Mouse (Mus musculus) ovary, postnatal 36 days (tissue): ENCODE measurements around the gene Dnajb6.

Experiments used
- DNase-seq: peaks from one replicate; pipeline ENCODE4 v3.0.0; 2022; ENCODE audit warnings: low spot score, mixed read lengths

Dnajb6 gene

DNA sequence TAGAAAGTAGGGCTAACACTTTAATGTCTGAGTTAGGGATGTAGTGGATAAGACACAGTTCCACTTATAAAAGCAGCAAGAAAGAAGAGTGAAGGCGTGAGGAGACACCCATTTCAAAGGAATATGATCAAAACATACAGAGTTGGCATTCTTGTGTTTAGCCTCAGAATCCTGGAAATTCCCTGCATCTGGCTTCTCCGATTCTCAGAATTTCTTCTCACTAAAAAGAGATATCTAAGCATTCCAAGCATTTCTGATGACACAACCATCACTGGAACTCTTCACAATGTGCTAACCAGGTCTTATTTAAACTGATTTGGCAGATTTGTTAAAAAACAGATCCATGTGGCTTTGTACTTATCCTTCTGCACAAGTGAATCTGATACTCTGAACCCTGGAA is 112.6 kb downstream of the Dnajb6 start:
- DNase-seq = no peak

DNA sequence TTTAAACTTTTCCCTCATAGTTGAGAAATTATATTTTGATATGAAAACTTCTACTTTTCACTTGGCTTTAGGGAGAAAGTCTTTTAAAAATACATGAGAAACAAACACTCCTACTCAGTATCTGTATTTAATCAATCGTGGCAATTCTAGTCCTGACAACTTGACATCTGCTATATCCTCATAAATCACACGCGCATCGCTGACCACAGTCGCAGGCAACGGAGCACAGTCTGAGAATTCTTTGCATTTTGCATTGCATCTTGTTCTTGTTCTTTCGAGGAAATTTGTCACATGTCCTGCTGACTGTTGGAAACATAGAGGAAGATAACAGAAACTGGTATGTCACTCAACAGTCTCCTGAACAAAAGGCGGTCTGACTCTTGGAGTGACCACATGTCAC is 116.9 kb downstream of the Dnajb6 start:
- no peak for DNase-seq

DNA sequence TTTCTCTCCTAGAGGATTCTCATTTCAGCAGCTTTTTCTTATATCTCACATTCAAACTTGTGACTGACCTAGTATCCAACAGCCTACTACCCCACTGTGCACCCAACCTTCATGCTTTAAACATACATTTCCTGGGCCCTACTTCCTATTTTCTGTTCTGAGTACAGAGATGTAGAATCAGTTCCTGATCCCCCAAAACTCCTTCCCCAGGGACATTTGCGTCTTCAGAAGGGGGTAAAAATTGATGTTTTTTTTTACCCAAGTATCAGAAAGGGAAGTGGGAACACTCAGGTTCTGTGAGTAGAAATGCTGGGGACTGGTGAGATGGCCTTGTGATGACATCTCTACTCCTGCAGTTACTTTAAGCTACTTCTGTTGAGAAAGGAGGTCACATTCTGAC is 117.5 kb downstream of the Dnajb6 start:
- no peak for DNase-seq

DNA sequence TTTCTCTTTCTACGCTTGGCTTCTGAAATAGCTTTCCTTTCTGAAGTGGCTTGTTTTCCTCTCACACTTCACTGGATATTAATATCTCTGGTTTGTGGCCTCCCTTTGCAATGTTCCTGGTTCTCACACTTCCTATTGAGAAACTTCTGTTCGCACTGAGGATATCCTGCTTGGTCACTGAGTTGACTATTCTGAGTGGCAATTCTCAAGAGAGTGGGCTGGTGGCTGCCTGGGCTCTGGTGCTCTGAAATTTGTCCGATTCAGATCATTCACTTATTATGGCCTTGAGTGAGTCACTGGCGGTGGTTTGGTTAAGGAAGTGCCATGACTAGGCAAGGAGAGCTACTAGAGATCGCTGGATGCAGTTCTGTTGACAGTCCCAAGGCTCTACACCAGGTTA is 118.9 kb downstream of the Dnajb6 start:
- no peak for DNase-seq

DNA sequence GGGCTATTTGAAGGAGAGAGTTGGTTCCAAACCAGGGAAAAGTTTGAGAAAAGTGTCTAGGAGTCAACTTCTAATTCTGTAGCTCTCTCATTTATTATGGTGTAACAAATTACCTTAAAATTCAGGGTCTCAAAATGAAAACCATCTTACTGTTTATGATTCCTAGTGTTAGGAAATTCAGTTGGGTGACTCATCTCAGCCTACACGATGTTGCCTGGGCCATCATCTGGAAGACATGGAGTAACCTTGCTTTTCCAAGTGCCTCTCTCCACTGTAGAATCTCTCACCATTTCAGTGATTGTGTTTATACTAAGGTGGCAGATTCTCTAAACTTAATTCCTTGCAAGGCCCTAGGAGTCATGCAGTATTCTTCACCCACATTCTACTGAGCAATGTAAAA is 119.5 kb downstream of the Dnajb6 start:
- no peak for DNase-seq

DNA sequence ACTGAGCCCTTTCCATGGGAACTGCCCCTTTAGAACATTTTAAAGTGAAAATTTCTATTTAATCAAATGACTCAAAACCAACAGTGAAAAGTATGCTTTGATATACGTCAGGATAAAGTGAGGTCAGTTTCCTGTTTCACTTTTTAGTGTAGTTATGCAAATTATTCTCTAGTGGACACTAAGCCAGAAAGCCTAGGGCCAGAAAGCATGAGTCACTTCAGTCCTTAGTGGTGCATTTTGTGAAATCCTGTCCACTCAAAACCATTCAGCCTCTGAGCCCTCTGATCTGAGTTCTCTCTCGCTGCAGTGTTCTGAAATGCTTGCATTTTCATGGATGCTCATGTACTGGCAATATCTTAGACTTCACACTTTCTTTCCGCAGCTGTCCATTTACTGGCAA is 126.0 kb downstream of the Dnajb6 start:
- no peak for DNase-seq

DNA sequence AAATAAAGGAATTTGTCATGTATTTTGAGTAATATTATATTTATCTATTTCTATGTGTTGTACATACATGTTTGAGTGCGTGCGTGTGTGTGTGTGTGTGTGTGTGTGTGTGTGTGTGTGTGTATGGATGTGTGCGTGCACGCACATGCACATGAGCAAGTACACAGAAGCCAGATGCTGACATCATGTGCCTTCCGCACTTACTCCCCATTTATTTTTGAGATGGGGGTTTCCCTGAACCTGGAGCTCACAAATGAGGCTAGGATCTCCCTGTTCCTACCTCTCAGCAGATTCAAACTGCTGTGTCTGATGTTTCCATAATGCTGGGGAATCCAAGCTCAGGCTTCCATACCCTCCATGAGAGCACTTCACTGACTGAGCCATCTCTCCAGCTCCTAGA is 126.9 kb downstream of the Dnajb6 start:
- DNase-seq = no peak

DNA sequence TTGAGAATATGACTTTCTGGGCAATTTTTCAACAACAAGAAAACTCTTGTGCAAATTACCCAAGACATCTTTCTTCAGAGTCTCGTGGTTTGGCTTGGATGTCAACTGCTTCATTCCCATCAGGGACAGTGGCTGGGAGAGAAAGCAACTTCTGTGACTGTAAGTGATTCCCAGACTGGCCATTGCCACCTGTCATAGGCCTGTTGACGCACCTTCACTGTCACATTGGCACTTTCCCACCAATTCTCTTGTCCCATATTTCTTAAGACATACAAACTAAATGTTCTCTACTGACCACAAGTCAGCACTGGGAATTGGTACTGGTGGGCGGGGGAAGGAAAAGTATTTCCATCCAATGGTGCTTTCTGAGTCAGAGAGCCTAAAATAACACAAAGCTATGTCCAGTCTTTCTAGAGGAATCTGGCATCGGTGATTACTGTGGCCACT is 128.8 kb downstream of the Dnajb6 start:
- DNase-seq = no peak

DNA sequence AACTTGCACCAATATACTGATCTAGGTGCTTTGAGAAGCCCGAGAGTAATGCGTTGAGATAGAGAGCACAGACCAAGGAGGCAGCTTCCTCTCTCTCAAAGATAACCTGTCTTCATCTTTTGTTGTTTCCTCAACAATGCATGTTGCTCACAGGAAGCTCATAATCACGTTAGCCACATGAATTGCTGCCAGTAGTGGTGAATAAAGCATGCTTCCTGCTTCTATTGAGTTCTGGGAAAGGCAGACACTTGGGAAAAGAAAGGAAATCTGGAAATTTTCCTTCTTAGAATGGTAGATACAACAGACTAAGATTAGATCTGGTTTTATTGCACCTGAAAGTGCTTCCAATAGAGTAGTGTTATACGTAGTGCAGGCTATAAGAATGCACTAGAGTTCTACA is 129.5 kb downstream of the Dnajb6 start:
- DNase-seq = no peak
